Mouse (Mus musculus): ENCODE results near the gene Mex3a. TPM values are rescaled to one million over a fixed set of nuclear protein-coding genes. Genes with fewer than 3 reads are reported as not detected.

Mex3a gene
- total RNA-seq, 2 experiments from 2014 or later = 0.19 to 0.34 TPM

Other genes starting within 250 kb of the Mex3a start
- not detected in 2 replicates for gene Gm38392, start 245.2 kb upstream of the Mex3a start, total RNA-seq (2015; ENCODE audit: low replicate concordance)
- not detected in 2 replicates for gene Gm38392, start 245.2 kb upstream of the Mex3a start, total RNA-seq (2017; ENCODE audit: low replicate concordance)
- 5.0 TPM in 1 of 2 replicates, not detected in the other for gene Tsacc, start 235.4 kb upstream of the Mex3a start, total RNA-seq (2015; ENCODE audit: low replicate concordance)
- gene Tsacc, start 235.4 kb upstream of the Mex3a start, total RNA-seq (2017; ENCODE audit: low replicate concordance) = not detected in 2 replicates
- 97.4 and 178 TPM in 2 replicates for gene Cct3, start 235.3 kb upstream of the Mex3a start, total RNA-seq (2015; ENCODE audit: low replicate concordance)
- gene Cct3, start 235.3 kb upstream of the Mex3a start, total RNA-seq (2017; ENCODE audit: low replicate concordance) = 48.6 and 66.1 TPM in 2 replicates
- gene Glmp, start 207.4 kb upstream of the Mex3a start, total RNA-seq (2015; ENCODE audit: low replicate concordance) = 11.1 and 58.3 TPM in 2 replicates
- 5.9 and 13.1 TPM in 2 replicates for gene Glmp, start 207.4 kb upstream of the Mex3a start, total RNA-seq (2017; ENCODE audit: low replicate concordance)
- gene Tmem79, start 196.2 kb upstream of the Mex3a start, total RNA-seq (2015; ENCODE audit: low replicate concordance) = not detected in 2 replicates
- gene Tmem79, start 196.2 kb upstream of the Mex3a start, total RNA-seq (2017; ENCODE audit: low replicate concordance) = 0.09 TPM in 1 of 2 replicates, not detected in the other
- gene Smg5, start 196.1 kb upstream of the Mex3a start, total RNA-seq (2015; ENCODE audit: low replicate concordance) = 28.1 and 29.5 TPM in 2 replicates
- 45.1 and 58.0 TPM in 2 replicates for gene Smg5, start 196.1 kb upstream of the Mex3a start, total RNA-seq (2017; ENCODE audit: low replicate concordance)
- 3.1 TPM in 1 of 2 replicates, not detected in the other for gene Paqr6, start 167.8 kb upstream of the Mex3a start, total RNA-seq (2015; ENCODE audit: low replicate concordance)
- gene Paqr6, start 167.8 kb upstream of the Mex3a start, total RNA-seq (2017; ENCODE audit: low replicate concordance) = not detected in 2 replicates
- not detected in 2 replicates for gene Bglap3, start 159.7 kb upstream of the Mex3a start, total RNA-seq (2015; ENCODE audit: low replicate concordance)
- not detected in 2 replicates for gene Bglap3, start 159.7 kb upstream of the Mex3a start, total RNA-seq (2017; ENCODE audit: low replicate concordance)
- not detected in 2 replicates for gene Bglap2, start 153.7 kb upstream of the Mex3a start, total RNA-seq (2015; ENCODE audit: low replicate concordance)
- gene Bglap2, start 153.7 kb upstream of the Mex3a start, total RNA-seq (2017; ENCODE audit: low replicate concordance) = not detected in 2 replicates
- not detected in 2 replicates for gene Bglap, start 147.9 kb upstream of the Mex3a start, total RNA-seq (2015; ENCODE audit: low replicate concordance)
- not detected in 2 replicates for gene Bglap, start 147.9 kb upstream of the Mex3a start, total RNA-seq (2017; ENCODE audit: low replicate concordance)
- 33.2 and 56.6 TPM in 2 replicates for gene Pmf1, start 122.1 kb upstream of the Mex3a start, total RNA-seq (2015; ENCODE audit: low replicate concordance)
- 42.1 and 43.4 TPM in 2 replicates for gene Pmf1, start 122.1 kb upstream of the Mex3a start, total RNA-seq (2017; ENCODE audit: low replicate concordance)
- 7.9 and 11.5 TPM in 2 replicates for gene Slc25a44, start 107.3 kb upstream of the Mex3a start, total RNA-seq (2015; ENCODE audit: low replicate concordance)
- gene Slc25a44, start 107.3 kb upstream of the Mex3a start, total RNA-seq (2017; ENCODE audit: low replicate concordance) = 13.7 and 20.2 TPM in 2 replicates
- 29.7 and 57.3 TPM in 2 replicates for gene Sema4a, start 71.2 kb upstream of the Mex3a start, total RNA-seq (2015; ENCODE audit: low replicate concordance)
- 9.8 and 20.7 TPM in 2 replicates for gene Sema4a, start 71.2 kb upstream of the Mex3a start, total RNA-seq (2017; ENCODE audit: low replicate concordance)
- 6.9 and 9.0 TPM in 2 replicates for gene Lmna, start 22.4 kb upstream of the Mex3a start, total RNA-seq (2015; ENCODE audit: low replicate concordance)
- 45.6 and 52.7 TPM in 2 replicates for gene Lmna, start 22.4 kb upstream of the Mex3a start, total RNA-seq (2017; ENCODE audit: low replicate concordance)
- not detected in 2 replicates for gene Rab25, start 15.9 kb downstream of the Mex3a start, total RNA-seq (2015; ENCODE audit: low replicate concordance)
- gene Rab25, start 15.9 kb downstream of the Mex3a start, total RNA-seq (2017; ENCODE audit: low replicate concordance) = not detected in 2 replicates
- 4.2 and 8.6 TPM in 2 replicates for gene Lamtor2, start 20.7 kb downstream of the Mex3a start, total RNA-seq (2015; ENCODE audit: low replicate concordance)
- 14.3 and 15.8 TPM in 2 replicates for gene Lamtor2, start 20.7 kb downstream of the Mex3a start, total RNA-seq (2017; ENCODE audit: low replicate concordance)
- 5.4 and 7.9 TPM in 2 replicates for gene Ubqln4, start 21.4 kb downstream of the Mex3a start, total RNA-seq (2015; ENCODE audit: low replicate concordance)
- gene Ubqln4, start 21.4 kb downstream of the Mex3a start, total RNA-seq (2017; ENCODE audit: low replicate concordance) = 5.7 and 10.0 TPM in 2 replicates
- 80.3 and 91.8 TPM in 2 replicates for gene Ssr2, start 43.5 kb downstream of the Mex3a start, total RNA-seq (2015; ENCODE audit: low replicate concordance)
- gene Ssr2, start 43.5 kb downstream of the Mex3a start, total RNA-seq (2017; ENCODE audit: low replicate concordance) = 24.3 and 35.9 TPM in 2 replicates
- gene Arhgef2, start 73.6 kb downstream of the Mex3a start, total RNA-seq (2015; ENCODE audit: low replicate concordance) = 15.2 and 20.5 TPM in 2 replicates
- gene Arhgef2, start 73.6 kb downstream of the Mex3a start, total RNA-seq (2017; ENCODE audit: low replicate concordance) = 16.7 and 18.1 TPM in 2 replicates
- gene Rxfp4, start 120.7 kb downstream of the Mex3a start, total RNA-seq (2015; ENCODE audit: low replicate concordance) = not detected in 2 replicates
- gene Rxfp4, start 120.7 kb downstream of the Mex3a start, total RNA-seq (2017; ENCODE audit: low replicate concordance) = not detected in 2 replicates
- gene Khdc4, start 153.4 kb downstream of the Mex3a start, total RNA-seq (2015; ENCODE audit: low replicate concordance) = 25.0 and 29.5 TPM in 2 replicates
- 19.9 and 23.4 TPM in 2 replicates for gene Khdc4, start 153.4 kb downstream of the Mex3a start, total RNA-seq (2017; ENCODE audit: low replicate concordance)
- gene Rit1, start 184.4 kb downstream of the Mex3a start, total RNA-seq (2015; ENCODE audit: low replicate concordance) = 99.9 and 111 TPM in 2 replicates
- gene Rit1, start 184.4 kb downstream of the Mex3a start, total RNA-seq (2017; ENCODE audit: low replicate concordance) = 90.6 and 102 TPM in 2 replicates
- gene Syt11, start 242.8 kb downstream of the Mex3a start, total RNA-seq (2015; ENCODE audit: low replicate concordance) = 0.19 TPM in 1 of 2 replicates, not detected in the other
- 0.85 TPM in 1 of 2 replicates, not detected in the other for gene Syt11, start 242.8 kb downstream of the Mex3a start, total RNA-seq (2017; ENCODE audit: low replicate concordance)

Measured in erythroblast, adult 5-6 weeks (primary cell).